ENCODE assay signal across 22 mouse cellular contexts in genomic region chr2:153060216-153060615, GRCm38 (mm10). TPM values are rescaled to one million over a fixed set of nuclear protein-coding genes. Genes with fewer than 3 reads are reported as not detected.
"Had no signal": no experiment of that assay in that cellular context is flagged by ENCODE, and none has a peak within 500 bp of the region (broad histone marks: within the 10 kb centered on the region; RNA-seq: fewer than 3 reads in every experiment).

No protein-coding gene starts in this region.

- DNase-seq: kidney, adult 11 months; kidney, adult 8-10 months; kidney, postnatal 10 days; kidney, postnatal 36 days; layer of hippocampus, postnatal 36 days; liver, embryonic 13.5 days; thymus, adult 2 months; thymus, postnatal 14 days had no signal

- H3K36me3 ChIP-seq: intestine, embryonic 15.5 days; kidney, embryonic 15.5 days; liver, embryonic 13.5 days; lung, embryonic 15.5 days; midbrain, embryonic 10.5 days; neural tube, embryonic 12.5 days had no signal

- H3K4me1 ChIP-seq: intestine, embryonic 15.5 days; lung, embryonic 15.5 days; neural tube, embryonic 12.5 days had no signal

- ATAC-seq: intestine, embryonic 15.5 days; midbrain, embryonic 13.5 days had no signal

- H3K9ac ChIP-seq: intestine, embryonic 15.5 days; kidney, embryonic 15.5 days; liver, embryonic 13.5 days; lung, embryonic 15.5 days; midbrain, embryonic 13.5 days; neural tube, embryonic 12.5 days; neural tube, embryonic 15.5 days had no signal

- H3K27ac ChIP-seq: intestine, embryonic 15.5 days; kidney, embryonic 15.5 days; left cerebral cortex, adult 2 months; liver, embryonic 13.5 days; lung, embryonic 15.5 days; midbrain, embryonic 10.5 days; midbrain, embryonic 13.5 days; neural tube, embryonic 12.5 days; neural tube, embryonic 15.5 days; stomach, postnatal 0 days had no signal

- H3K4me2 ChIP-seq: intestine, embryonic 15.5 days; kidney, embryonic 15.5 days; liver, embryonic 13.5 days; lung, embryonic 15.5 days; midbrain, embryonic 13.5 days; neural tube, embryonic 12.5 days; neural tube, embryonic 15.5 days had no signal

- H3K9me3 ChIP-seq: intestine, embryonic 15.5 days; kidney, embryonic 15.5 days; liver, embryonic 13.5 days; lung, embryonic 15.5 days; megakaryocyte, embryonic 14.5 days; midbrain, embryonic 10.5 days; midbrain, embryonic 13.5 days; neural tube, embryonic 12.5 days; neural tube, embryonic 15.5 days had no signal

- H3K4me3 ChIP-seq: intestine, embryonic 15.5 days; kidney, embryonic 15.5 days; left cerebral cortex, adult 2 months; liver, embryonic 13.5 days; lung, embryonic 15.5 days; megakaryocyte, embryonic 14.5 days; midbrain, embryonic 10.5 days; midbrain, embryonic 13.5 days; neural tube, embryonic 12.5 days; neural tube, embryonic 15.5 days had no signal

- H3K27me3 ChIP-seq: intestine, embryonic 15.5 days; kidney, embryonic 15.5 days; liver, embryonic 13.5 days; lung, embryonic 15.5 days; midbrain, embryonic 13.5 days; neural tube, embryonic 12.5 days; neural tube, embryonic 15.5 days had no signal

RNA-seq across cellular contexts. Expression of gene Xkr7, which starts 28.6 kb away (rescaled TPM):
- polyA plus RNA-seq: kidney, embryonic 15.5 days; limb, embryonic 11.5 days; liver, adult 2 months; liver, embryonic 13.5 days; liver, embryonic 16.5 days; lung, embryonic 15.5 days; stomach, embryonic 14.5 days; stomach, postnatal 0 days had no signal
